Mouse (Mus musculus) adrenal gland, postnatal 36 days (tissue): ENCODE measurements at regions not wholly inside any gene's neighbourhood (a gene's known extent, or its start where the extent isn't known, plus 50 kb on each side); places are given as distances from the start of the nearest gene placed in this dataset.
A peak's percentile ranks its signal among the peaks of the same experiment; 100 is the strongest.
"Not testable (repeated sequence)": the region's sequence is repeated elsewhere in the genome, so short reads cannot be mapped to it uniquely, and the experiment has no call there.

Source experiments
- DNase-seq, 2 experiments: peaks; one replicate each; pipeline ENCODE4 v3.0.0; 2021; ENCODE audit warnings: mixed read lengths in 1 of 2

- DNase-seq, result not testable (repeated sequence)
These were observed 823.2 kb upstream of the Olfr1507 start for GRCm38 (mm10) chr14:53318512-53319309.

DNA sequence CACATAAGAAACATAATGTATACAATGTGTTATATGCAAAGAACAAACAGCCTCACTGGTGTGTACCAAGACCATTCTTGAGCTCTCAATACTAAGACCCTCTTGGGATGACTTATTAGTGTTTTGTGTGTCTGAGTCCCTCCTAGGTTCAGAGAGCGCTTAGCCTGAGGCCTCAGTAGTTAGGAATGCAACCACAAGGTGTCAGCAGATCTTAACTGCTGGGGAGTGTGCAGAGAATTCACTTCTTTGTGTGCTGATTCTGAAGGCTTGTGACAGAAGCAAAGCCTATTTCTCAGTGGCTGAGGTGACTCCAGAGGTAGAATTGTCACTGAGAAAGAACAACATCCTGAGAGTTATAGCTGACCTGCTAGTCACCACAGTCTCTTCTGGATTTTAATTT is 816.9 kb upstream of the Olfr1507 start:
- peak in 1 of 2 experiments; percentile 0 for DNase-seq

GRCm38 (mm10) chr14:53303179-53303578 is 807.6 kb upstream of the Olfr1507 start:
- not testable (repeated sequence) for DNase-seq

DNA sequence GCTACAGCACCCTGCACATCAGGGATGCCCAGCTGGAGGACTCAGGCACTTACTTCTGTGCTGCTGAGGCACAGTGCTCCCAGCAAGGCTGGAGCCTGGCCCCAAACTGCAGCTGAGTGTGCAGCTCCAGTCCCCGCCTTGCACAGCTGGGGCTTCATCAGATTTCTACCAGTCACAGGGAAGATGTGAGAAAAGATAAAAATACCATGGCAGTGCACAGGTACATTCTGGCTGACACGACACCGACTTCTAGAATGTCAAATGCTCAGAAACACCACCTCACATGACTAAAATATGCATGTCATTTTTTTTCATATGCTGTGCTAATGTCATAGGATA is 806.9 kb upstream of the Olfr1507 start:
- DNase-seq, result not testable (repeated sequence)

- DNase-seq, result not testable (repeated sequence)
These were observed 806.4 kb upstream of the Olfr1507 start for GRCm38 (mm10) chr14:53301722-53302490.

DNA sequence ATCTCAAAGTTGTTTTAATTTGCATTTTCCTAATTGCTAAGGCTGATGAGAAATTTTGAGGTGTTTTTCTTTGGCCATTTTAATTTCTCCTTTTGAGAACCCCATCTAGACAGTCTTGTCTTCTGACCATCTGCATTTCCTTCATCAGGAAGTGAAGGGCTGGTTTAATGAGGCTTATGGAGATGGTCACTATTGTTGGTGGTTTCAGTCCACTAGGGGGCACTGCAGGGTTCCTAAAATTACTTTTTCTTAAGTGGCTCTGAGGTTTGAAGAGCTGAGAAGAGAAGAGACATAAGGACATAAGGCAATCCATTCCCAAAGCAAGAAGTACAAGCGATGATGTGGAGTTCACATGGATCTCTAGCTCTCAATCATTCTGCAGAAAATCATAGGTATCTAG is 805.6 kb upstream of the Olfr1507 start:
- not testable (repeated sequence) for DNase-seq

- not testable (repeated sequence) for DNase-seq
These were observed 804.2 kb upstream of the Olfr1507 start for GRCm38 (mm10) chr14:53299735-53300134.

GRCm38 (mm10) chr14:53283350-53284141 is 788.0 kb upstream of the Olfr1507 start:
- not testable (repeated sequence) for DNase-seq

DNA sequence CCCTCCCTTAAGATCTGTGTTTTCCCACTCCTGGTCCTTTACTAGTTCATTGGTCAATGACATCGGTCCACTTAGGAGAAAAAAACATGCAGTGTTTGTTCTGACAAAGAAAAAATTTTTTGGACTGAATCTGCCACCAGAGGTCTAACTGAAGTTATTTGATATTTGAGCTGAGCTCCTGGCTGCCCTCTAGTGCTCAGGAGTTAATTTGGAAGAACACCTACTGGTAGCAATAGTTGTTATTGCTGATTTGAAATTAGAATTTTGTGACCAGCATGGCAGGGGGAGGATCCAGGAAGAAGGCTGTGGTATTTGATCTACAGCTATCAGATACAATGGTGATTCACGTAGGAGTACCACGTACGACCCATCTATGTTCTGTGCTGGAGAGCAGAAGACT is 777.7 kb upstream of the Olfr1507 start:
- not testable (repeated sequence) for DNase-seq

DNA sequence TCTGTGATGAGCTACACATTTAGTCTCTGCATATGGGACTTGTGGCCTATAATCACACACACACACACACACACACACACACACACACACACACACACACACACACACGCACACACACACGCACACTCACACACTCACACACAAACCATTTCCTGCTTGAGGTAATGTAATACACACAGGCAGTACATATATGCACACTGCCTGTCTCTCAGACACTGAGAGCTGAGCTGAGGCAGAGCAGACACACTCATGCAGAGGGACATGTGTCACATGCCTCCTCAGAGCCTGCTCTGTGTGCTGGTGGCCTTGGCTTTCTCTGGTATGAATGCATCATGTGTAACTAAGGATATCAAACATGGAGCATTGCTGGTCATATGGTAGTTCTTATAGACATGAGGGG is 772.1 kb upstream of the Olfr1507 start:
- not testable (repeated sequence) for DNase-seq

DNA sequence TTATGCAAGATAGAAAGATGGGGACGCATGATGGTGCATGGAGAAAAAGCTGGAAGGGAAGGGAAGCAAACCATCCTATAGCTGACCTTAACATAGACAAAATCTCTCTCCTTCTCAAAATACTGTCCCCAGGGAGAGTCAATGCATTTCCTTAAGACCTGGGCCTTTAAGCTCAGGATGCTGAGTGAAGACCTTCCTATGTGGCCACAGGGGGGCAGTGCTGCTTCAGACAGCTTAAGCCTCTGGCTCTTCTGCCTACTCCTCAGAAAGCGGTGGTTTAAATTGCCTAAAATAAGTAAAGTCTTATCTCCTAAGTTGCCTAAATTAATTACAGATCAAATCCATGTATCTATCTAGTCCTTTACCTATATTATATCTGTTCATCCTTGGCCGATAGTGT is 760.4 kb upstream of the Olfr1507 start:
- DNase-seq, result not testable (repeated sequence)

GRCm38 (mm10) chr14:53253470-53253869 is 757.9 kb upstream of the Olfr1507 start:
- not testable (repeated sequence) for DNase-seq

- DNase-seq, result not testable (repeated sequence)
These were observed 735.6 kb upstream of the Olfr1507 start for GRCm38 (mm10) chr14:53231142-53231541.

DNA sequence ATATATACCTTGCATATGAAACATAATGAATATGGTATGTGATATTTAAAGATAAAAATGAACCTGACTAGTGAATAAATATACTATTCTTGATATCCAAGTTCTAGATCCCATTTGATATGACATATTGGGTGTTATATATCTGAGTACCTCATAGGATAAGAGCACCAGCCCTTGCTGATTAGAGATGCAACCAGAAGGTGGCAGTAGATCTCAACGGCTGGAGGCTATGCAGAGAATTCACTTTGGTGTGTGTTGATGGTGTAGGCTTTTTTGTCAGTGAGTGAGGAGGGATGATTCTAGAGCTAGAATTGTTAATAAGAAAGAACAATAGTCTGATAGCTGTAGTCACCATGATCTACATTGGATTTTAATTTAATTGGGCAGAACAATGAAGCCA is 729.2 kb upstream of the Olfr1507 start:
- not testable (repeated sequence) for DNase-seq

DNA sequence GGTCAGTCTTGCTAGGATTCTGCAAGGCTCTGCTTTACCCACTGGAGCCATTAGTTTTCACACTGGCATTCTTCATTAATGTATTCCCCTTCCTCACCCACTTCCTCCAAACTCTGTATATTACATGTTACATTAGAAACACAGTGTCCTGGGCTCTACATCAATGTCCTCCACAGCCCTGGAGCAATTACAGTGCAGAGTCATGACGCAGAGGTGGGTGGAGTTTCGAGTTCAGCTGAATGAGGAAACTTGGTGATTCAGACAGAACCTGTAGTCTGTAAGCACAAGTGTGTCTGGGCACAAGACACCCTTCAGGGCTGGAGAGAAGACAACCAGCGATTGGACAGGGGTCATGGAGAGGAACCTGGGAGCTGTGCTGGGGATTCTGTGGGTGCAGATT is 715.0 kb upstream of the Olfr1507 start:
- not testable (repeated sequence) for DNase-seq

DNA sequence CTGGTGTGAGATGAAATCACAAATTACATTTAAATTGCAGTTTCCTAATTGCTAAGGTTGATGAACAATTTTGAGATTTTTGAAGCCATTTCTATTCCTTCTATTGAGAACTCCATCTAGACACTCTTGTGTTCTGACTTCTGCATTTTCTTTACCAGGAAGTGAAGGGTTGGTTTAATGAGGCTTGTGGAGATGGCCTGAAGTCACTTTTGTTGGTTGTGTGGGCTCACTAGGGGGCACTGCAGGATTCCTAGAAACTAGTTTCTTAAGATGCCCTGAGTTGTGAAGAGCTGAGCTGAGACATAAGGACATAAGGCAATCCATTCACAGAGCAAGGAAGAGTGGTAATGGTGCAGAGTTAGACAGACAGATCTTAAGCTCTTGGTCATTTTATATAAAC is 713.7 kb upstream of the Olfr1507 start:
- DNase-seq, result not testable (repeated sequence)

- not testable (repeated sequence) for DNase-seq
These were observed 695.4 kb upstream of the Olfr1507 start for GRCm38 (mm10) chr14:53190931-53191330.

DNA sequence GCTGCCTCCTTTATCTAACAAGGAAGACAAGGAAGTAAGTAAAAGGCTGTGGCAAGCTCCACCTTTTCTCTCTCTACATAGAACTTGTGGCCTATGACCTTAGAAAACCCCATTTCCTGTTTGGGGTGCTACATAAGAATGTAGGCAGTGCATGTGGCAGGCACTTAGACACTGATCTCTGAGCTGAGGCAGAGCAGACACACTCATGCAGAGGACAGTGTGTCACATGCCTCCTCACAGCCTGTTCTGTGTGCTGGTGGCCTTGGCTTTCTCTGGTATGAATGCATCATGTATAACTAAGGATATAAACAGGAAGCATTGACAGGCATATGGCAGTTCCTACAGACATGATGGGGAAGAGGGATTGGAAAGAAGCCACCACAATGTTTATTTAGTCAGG is 678.5 kb upstream of the Olfr1507 start:
- DNase-seq, result not testable (repeated sequence)

DNA sequence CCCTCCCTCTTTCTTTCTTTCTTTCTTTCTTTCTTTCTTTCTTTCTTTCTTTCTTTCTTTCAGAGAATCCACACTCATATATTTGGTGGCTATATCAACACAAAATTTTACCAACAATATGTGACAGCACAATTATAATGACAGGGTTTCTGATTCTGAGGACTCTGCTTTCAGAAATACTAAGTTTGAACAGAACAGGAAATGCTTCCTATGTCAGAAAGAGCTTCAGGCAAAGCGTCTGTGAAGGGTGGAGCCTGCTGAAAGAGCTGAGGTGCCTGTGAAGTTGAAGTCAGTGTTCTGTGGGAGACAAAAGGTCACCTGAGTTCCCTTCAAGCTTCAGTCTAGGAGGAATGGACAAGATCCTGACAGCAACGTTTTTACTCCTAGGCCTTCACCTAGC is 670.8 kb upstream of the Olfr1507 start:
- DNase-seq, result not testable (repeated sequence)

- DNase-seq, result not testable (repeated sequence)
These were observed 663.5 kb upstream of the Olfr1507 start for GRCm38 (mm10) chr14:53159012-53159411.

GRCm38 (mm10) chr14:53134783-53135182 is 639.2 kb upstream of the Olfr1507 start:
- DNase-seq, result not testable (repeated sequence)

DNA sequence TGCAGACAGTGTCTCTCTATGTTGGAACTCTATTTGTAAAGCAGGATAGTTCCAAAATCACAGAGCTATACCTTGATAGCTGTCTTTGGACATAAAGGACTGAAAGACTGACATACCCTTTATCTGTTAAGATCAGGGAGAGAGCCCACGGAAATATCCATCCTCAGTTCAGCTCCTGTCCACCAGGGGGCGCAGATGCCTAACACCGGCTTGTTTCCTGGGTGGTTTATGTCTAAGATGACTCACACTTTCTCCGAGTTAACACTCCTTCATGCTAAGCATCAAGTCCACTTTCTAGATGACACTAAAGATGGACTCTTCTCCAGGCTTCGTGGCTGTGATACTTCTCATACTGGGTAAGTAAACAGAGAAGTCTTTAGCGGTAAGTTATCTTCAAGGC is 636.8 kb upstream of the Olfr1507 start:
- peak; percentile 24 to 28 for DNase-seq
